Mouse (Mus musculus): ENCODE data around the gene Cntnap5b. TPM values are rescaled to one million over a fixed set of nuclear protein-coding genes. Genes with fewer than 3 reads are reported as not detected.

Gene Cntnap5b
- total RNA-seq, 1 experiment, result not detected

DNA sequence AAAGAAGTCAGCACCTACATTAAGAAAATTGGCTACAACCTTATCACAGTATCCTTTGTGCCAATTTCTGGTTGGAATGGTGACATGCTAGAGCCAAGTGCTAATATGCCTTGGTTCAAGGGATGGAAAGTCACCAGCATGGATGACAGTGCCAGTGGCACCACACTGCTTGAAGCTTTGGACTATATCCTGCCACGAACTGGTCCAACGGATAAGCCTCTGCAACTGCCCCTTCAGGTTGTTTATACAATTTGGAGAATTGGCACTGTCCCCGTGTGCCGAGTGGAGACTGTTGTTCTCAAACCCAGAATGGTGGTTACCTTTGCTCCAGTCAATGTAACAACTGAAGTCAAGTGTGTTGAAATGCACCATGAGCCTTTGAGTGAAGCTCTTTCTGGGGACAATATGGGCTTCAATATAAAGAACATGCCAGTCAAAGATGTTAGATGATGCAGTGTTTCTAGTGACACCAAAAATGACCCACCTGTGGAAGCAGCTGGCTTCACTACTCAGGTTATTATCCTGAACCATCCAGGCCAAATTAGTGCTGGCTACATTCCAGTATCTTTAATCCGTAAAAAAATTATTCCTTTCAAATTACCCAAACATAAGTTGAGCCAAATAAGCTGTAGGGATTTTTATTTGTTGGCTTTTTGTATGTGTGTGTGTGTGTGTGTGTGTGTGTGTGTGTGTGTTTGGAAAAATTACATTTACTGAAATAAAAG lies 233.6 kb downstream of the Cntnap5b start:
- Histone ChIP-seq H3K36me3 (ENCODE audit: control insufficient read depth, insufficient read depth, low read length, poor library complexity, severe bottlenecking) (no peaks in the 10 kb centered on the region), H3K27ac (ENCODE audit: insufficient read depth, low read depth, low read length, poor library complexity, severe bottlenecking) (no peak overlapping the region), H3K4me1 (ENCODE audit: control insufficient read depth in 2 of 2, insufficient read depth in 2 of 2, low read length in 2 of 2, poor library complexity in 1 of 2) (no peaks in the 10 kb centered on the region), H3K9me3 (ENCODE audit: control insufficient read depth, insufficient read depth, low read depth, low read length) (no peaks in the 10 kb centered on the region), H3K9ac (ENCODE audit: insufficient read depth, low read depth, low read length, poor library complexity, severe bottlenecking) (no peak overlapping the region), H3K4me3 (ENCODE audit: insufficient read depth in 1 of 2, low read depth in 1 of 2, low read length in 2 of 2, poor library complexity in 1 of 2, severe bottlenecking in 1 of 2) (no peak overlapping the region)
- in situ Hi-C loops (cut with MboI; ENCODE audit: low sequenced_read_pairs in 2 of 2, unreplicated experiment in 2 of 2), result no loop called here
- DNase-seq (ENCODE audit: low read depth, low spot score), result no peak
- TF ChIP-seq CHD2 (IDR thresholded peaks at IDR 0.05; ENCODE audit: low read depth, low read length) (no peak), MAFK (IDR thresholded peaks at IDR 0.05; ENCODE audit: insufficient read depth, low read depth, low read length) (no peak), ZC3H11A (IDR thresholded peaks at IDR 0.05; ENCODE audit: borderline replicate concordance, low read depth, low read length) (no peak), HCFC1 (IDR thresholded peaks at IDR 0.05; ENCODE audit: borderline replicate concordance, insufficient read depth, low read length) (no peak), ZNF384 (IDR thresholded peaks at IDR 0.05; ENCODE audit: low read depth, low read length) (no peak)

GRCm38 (mm10) chr1:100041808-100042207 lies 269.2 kb downstream of the Cntnap5b start:
- Histone ChIP-seq H3K9me3 (ENCODE audit: control insufficient read depth, insufficient read depth, low read depth, low read length) (no peaks in the 10 kb centered on the region), H3K36me3 (ENCODE audit: control insufficient read depth, insufficient read depth, low read length, poor library complexity, severe bottlenecking) (no peaks in the 10 kb centered on the region), H3K27ac (ENCODE audit: insufficient read depth, low read depth, low read length, poor library complexity, severe bottlenecking) (no peak overlapping the region), H3K4me1 (ENCODE audit: control insufficient read depth in 2 of 2, insufficient read depth in 2 of 2, low read length in 2 of 2, poor library complexity in 1 of 2) (no peaks in the 10 kb centered on the region), H3K4me3 (ENCODE audit: insufficient read depth in 1 of 2, low read depth in 1 of 2, low read length in 2 of 2, poor library complexity in 1 of 2, severe bottlenecking in 1 of 2) (no peak overlapping the region), H3K9ac (ENCODE audit: insufficient read depth, low read depth, low read length, poor library complexity, severe bottlenecking) (no peak overlapping the region)
- TF ChIP-seq ZC3H11A (IDR thresholded peaks at IDR 0.05; ENCODE audit: borderline replicate concordance, low read depth, low read length) (no peak), MAFK (IDR thresholded peaks at IDR 0.05; ENCODE audit: insufficient read depth, low read depth, low read length) (no peak), ZNF384 (IDR thresholded peaks at IDR 0.05; ENCODE audit: low read depth, low read length) (no peak), CHD2 (IDR thresholded peaks at IDR 0.05; ENCODE audit: low read depth, low read length) (no peak), HCFC1 (IDR thresholded peaks at IDR 0.05; ENCODE audit: borderline replicate concordance, insufficient read depth, low read length) (no peak)
- in situ Hi-C loops (cut with MboI; ENCODE audit: low sequenced_read_pairs in 2 of 2, unreplicated experiment in 2 of 2), result no loop called here
- no peak for DNase-seq (ENCODE audit: low read depth, low spot score)

DNA sequence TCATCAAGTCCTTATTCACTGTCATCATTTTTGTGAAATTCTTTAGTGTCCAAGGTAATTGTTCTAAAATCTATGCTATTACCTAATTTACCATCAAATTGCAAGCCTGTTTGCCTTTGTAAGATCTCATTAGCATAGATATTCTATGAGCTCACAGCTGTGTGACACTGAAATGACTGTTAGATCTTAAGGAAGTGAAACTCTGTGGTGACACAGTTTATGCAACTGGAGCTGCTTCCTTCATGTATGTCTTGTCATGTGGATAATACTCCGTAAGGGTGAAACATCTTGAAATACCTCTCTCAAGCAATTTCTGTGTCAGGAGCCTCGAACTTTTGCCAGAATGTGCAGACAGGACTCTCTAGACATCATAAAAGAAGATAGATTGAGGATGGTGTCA lies 307.2 kb downstream of the Cntnap5b start:
- Histone ChIP-seq H3K4me1 (ENCODE audit: control insufficient read depth in 2 of 2, insufficient read depth in 2 of 2, low read length in 2 of 2, poor library complexity in 1 of 2) (no peaks in the 10 kb centered on the region), H3K9ac (ENCODE audit: insufficient read depth, low read depth, low read length, poor library complexity, severe bottlenecking) (no peak overlapping the region), H3K4me3 (ENCODE audit: insufficient read depth in 1 of 2, low read depth in 1 of 2, low read length in 2 of 2, poor library complexity in 1 of 2, severe bottlenecking in 1 of 2) (no peak overlapping the region), H3K27ac (ENCODE audit: insufficient read depth, low read depth, low read length, poor library complexity, severe bottlenecking) (no peak overlapping the region), H3K36me3 (ENCODE audit: control insufficient read depth, insufficient read depth, low read length, poor library complexity, severe bottlenecking) (no peaks in the 10 kb centered on the region), H3K9me3 (ENCODE audit: control insufficient read depth, insufficient read depth, low read depth, low read length) (no peaks in the 10 kb centered on the region)
- in situ Hi-C loops (cut with MboI; ENCODE audit: low sequenced_read_pairs in 2 of 2, unreplicated experiment in 2 of 2), result no loop called here
- no peak for TF ChIP-seq CHD2 (IDR thresholded peaks at IDR 0.05; ENCODE audit: low read depth, low read length)
- TF ChIP-seq MAFK (IDR thresholded peaks at IDR 0.05; ENCODE audit: insufficient read depth, low read depth, low read length), result no peak
- TF ChIP-seq HCFC1 (IDR thresholded peaks at IDR 0.05; ENCODE audit: borderline replicate concordance, insufficient read depth, low read length), result no peak
- no peak for TF ChIP-seq ZC3H11A (IDR thresholded peaks at IDR 0.05; ENCODE audit: borderline replicate concordance, low read depth, low read length)
- no peak for TF ChIP-seq ZNF384 (IDR thresholded peaks at IDR 0.05; ENCODE audit: low read depth, low read length)
- no peak for DNase-seq (ENCODE audit: low read depth, low spot score)

GRCm38 (mm10) chr1:100100516-100100915 lies 328.0 kb downstream of the Cntnap5b start:
- Histone ChIP-seq H3K9ac (ENCODE audit: insufficient read depth, low read depth, low read length, poor library complexity, severe bottlenecking) (no peak overlapping the region), H3K4me1 (ENCODE audit: control insufficient read depth in 2 of 2, insufficient read depth in 2 of 2, low read length in 2 of 2, poor library complexity in 1 of 2) (no peaks in the 10 kb centered on the region), H3K4me3 (ENCODE audit: insufficient read depth in 1 of 2, low read depth in 1 of 2, low read length in 2 of 2, poor library complexity in 1 of 2, severe bottlenecking in 1 of 2) (no peak overlapping the region), H3K27ac (ENCODE audit: insufficient read depth, low read depth, low read length, poor library complexity, severe bottlenecking) (no peak overlapping the region), H3K9me3 (ENCODE audit: control insufficient read depth, insufficient read depth, low read depth, low read length) (no peaks in the 10 kb centered on the region), H3K36me3 (ENCODE audit: control insufficient read depth, insufficient read depth, low read length, poor library complexity, severe bottlenecking) (no peaks in the 10 kb centered on the region)
- in situ Hi-C loops (cut with MboI; ENCODE audit: low sequenced_read_pairs in 2 of 2, unreplicated experiment in 2 of 2), result no loop called here
- TF ChIP-seq ZNF384 (IDR thresholded peaks at IDR 0.05; ENCODE audit: low read depth, low read length), result no peak
- no peak for TF ChIP-seq CHD2 (IDR thresholded peaks at IDR 0.05; ENCODE audit: low read depth, low read length)
- TF ChIP-seq ZC3H11A (IDR thresholded peaks at IDR 0.05; ENCODE audit: borderline replicate concordance, low read depth, low read length), result no peak
- no peak for TF ChIP-seq MAFK (IDR thresholded peaks at IDR 0.05; ENCODE audit: insufficient read depth, low read depth, low read length)
- no peak for TF ChIP-seq HCFC1 (IDR thresholded peaks at IDR 0.05; ENCODE audit: borderline replicate concordance, insufficient read depth, low read length)
- no peak for DNase-seq (ENCODE audit: low read depth, low spot score)

Data from ES-E14 (cell line).